Mouse (Mus musculus) erythroid progenitor cell, adult 5-6 weeks (primary cell): Measurements from ENCODE around the gene Gm45837. TPM values are rescaled to one million over a fixed set of nuclear protein-coding genes. Genes with fewer than 3 reads are reported as not detected.

Experiments
- ATAC-seq: replicated peaks from 2 replicates; pipeline ENCODE4 v1.8.0; 2016; ENCODE audit warnings: moderate number of reproducible peaks, mild to moderate bottlenecking, moderate TSS enrichment, inconsistent platforms; ENCODE audit not compliant: poor library complexity, low FRiP score, severe bottlenecking
- total RNA-seq, 2 experiments: library from RNA; stranded (forward) in 1 of 2; stranded (reverse) in 1 of 2; fragments of 150-400 nt in 1 of 2; fragments of 186-747, 209-891 nt in 1 of 2; gene quantifications; 2 replicates each; pipeline versions ENCODE4 v1.2.3 to v1.2.4; 2015 to 2017; ENCODE audit warnings: low replicate concordance in 2 of 2

Gm45837 gene
- total RNA-seq, 2 experiments from 2014 or later: 4.2 TPM; not detected in 1

DNA sequence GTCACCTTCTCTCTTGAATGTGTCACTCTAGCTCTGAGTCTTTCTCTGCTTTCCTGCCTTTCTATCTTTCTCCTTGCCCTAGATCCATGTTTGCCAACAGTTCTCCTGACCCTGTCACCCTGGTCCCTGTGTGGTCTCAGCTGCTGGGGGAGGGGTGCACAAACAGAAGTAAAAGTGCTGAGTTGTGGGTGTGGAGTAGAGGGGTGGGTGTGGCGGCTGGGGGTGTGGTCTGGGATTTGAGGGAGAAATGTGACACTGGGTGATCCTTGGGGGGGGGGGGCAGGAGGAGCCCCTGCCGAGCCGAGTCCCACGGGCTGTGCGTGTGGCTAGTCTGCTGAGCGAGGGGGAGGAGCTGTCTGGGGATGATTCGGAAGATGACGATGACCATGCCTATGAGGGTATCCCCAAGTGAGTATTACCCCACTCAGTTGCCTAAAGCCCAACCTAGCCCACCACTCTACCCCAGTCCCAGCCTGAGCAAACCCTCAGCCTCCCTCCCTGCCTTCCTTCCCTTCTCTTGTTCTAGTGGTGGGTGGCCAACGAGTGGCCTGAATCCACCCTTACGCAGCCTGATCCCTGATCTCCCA lies 24.7 kb upstream of the Gm45837 start:
- ATAC-seq: no peak

GRCm38 (mm10) chr7:101389256-101389655 lies 21.4 kb upstream of the Gm45837 start:
- ATAC-seq: no peak

- ATAC-seq: no peak
These were observed 18.7 kb upstream of the Gm45837 start for GRCm38 (mm10) chr7:101391909-101392479.

GRCm38 (mm10) chr7:101393015-101393414 lies 17.7 kb upstream of the Gm45837 start:
- no peak for ATAC-seq

DNA sequence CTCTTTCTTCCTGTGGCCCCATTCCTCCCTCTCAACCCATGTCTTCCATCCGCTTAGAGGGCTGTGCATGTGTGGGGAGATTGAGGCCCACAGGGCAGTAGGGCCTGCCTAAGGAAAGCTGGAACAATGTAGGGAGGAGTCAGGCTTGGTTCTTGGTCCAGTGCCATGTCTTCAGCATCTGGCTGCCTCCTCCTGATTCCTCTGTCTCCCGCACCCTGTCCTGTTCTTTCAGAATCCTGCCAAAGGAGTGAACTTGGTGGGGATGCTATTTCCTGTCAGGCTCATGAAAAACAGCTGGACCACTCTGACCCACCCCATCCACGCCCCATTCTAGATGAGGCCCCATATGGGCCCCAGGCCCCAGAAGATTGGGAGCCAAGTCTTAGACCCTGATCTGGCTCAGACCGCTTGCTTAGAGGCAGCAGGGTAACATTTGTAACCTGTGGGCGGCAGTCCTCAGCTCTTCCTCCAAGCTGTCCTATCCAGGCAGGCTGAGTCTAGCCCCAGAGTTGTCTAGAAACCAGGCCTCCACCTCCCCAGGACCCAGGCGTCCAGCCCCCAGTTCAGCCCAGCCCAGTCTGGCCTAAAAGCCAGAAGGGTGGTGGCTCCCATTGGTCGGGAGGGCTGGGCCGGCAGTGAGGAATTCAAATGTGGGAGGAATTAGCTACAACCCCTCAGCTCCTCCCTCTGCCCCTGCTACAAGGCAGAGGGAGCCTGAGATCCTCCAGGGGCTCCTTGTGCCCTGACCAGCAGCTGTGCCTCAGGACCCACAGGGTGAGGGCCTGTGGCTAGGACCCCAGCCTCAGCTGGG lies 16.8 kb upstream of the Gm45837 start:
- no peak for ATAC-seq

DNA sequence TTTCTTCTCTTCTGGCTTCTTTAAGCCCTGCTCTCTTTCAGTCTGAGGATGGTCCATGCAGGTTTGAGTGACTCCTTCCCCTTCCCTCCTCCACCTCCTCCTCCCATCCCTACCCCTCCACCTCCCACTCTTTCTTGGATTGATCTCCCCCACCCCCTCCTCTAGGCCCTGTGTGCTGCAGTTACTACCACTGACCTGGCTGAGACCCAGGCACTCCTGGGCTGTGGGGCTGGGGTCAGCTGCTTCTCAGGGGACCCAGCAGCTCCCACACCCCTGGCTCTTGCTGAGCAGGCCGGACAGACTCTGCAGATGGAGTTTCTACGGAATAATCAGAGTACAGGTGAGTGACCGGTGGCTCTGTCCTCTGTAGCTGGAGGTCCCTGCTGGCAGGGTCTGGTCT lies 16.1 kb upstream of the Gm45837 start:
- ATAC-seq: no peak

GRCm38 (mm10) chr7:101395471-101395870 lies 15.2 kb upstream of the Gm45837 start:
- ATAC-seq: no peak

DNA sequence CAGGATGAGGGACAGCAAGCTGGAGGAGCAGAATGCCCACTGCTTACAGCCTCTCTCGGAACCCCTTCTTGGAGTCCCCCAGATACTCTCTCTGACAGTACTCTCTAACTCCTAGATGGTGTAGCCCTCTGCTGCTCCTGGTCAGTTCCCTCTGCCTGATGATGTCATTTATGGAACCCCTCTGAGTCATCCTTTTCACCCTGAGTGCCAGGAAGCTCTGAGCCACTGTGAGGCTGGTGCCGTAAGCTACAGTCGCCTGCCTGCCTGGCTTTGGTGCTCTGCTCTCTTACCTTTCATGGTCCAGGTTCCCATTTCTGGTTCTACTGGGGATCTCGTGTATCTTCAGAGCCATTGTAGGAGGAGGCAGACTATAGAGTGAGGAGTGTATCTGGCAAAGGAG lies 13.5 kb upstream of the Gm45837 start:
- no peak for ATAC-seq

DNA sequence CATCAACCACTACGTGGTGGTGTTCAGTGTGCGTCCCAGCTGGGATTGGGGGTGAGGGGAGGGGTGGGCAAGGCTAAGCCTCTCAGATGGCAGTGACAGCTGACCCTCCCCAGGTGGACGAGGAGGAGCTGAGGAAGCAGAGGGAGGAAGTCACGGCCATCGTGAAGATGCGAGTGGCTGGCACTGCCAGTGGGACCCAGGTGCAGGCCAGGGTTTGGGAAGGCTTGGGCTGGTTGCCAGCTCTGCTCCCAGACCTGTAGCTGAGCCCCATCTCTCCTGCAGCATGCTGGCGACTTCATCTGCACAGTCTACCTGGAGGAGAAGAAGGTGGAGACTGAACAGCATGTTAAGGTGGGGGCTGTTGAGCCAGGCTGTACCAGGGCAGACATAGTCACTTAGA lies 9.2 kb upstream of the Gm45837 start:
- no peak for ATAC-seq

GRCm38 (mm10) chr7:101403831-101404230 lies 6.9 kb upstream of the Gm45837 start:
- ATAC-seq: no peak

- peak; percentile 68 for ATAC-seq
These were observed 2.1 kb downstream of the Gm45837 start for GRCm38 (mm10) chr7:101412796-101413195.

GRCm38 (mm10) chr7:101414209-101414608 lies 3.5 kb downstream of the Gm45837 start:
- no peak for ATAC-seq

- no peak for ATAC-seq
These were observed 4.2 kb downstream of the Gm45837 start for GRCm38 (mm10) chr7:101414661-101415511.

GRCm38 (mm10) chr7:101415512-101416100 lies 4.9 kb downstream of the Gm45837 start:
- ATAC-seq: no peak

- ATAC-seq: no peak
These were observed 5.7 kb downstream of the Gm45837 start for GRCm38 (mm10) chr7:101416391-101416790.

DNA sequence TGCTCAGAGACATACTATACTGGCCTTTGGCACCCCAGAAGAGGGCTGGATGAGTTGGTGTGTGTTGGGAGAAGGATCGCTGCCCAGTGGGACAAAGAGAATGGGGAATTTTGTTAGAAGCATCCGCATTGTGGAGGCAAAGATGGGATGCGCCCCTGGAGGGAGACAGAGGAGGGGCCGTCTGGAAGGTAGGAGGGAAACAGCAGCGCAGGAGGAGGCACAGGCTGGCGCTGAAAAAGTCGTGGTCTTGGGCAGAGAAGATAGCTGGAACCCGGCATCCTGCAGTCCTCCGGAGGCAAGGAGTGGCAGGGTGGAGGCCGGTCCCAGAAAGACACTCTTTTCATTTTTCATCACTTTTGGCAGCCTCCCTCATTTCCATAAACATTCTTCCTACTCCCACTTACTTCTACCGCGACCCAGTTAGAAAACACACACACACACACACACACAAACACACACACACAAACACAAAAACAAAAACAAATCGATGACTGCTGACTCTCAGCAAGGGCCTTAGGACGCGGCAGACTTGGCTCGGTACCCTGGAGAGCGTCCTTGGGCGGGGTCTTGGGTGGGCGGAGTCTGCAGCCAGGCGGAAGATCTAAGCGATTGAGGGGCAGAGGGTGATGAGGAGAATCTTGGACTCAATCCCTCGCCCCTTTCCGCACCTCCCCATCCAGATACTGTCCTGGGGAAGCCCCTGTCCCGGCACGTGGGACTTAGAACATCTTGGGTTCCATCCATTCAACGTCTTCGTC lies 8.5 kb downstream of the Gm45837 start:
- ATAC-seq: no peak

DNA sequence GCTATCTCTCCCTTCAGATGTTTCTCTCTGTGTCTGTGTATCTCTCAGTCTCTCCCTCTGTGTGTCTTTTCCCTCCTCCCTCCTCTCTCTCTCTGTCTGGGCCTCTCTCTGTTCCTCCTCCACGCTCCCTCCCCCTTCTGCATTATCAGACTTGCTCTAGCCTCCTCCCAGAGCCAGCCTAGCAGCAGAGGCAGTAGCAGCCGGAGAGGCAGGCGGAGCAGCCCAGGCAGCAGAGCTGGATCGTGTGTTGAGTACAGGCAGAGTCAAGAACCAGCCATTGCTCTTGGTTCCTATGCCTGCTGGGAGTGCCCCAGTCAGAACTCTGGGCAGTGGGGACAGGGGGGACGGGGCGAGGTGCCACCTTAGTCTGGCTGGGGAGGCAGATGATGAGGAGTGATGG lies 10.8 kb downstream of the Gm45837 start, which contains the start of gene Pde2a:
TSS of gene Pde2a (plus strand) at position 163 of the 400 bp plus-strand sequence.
- no peak for ATAC-seq

DNA sequence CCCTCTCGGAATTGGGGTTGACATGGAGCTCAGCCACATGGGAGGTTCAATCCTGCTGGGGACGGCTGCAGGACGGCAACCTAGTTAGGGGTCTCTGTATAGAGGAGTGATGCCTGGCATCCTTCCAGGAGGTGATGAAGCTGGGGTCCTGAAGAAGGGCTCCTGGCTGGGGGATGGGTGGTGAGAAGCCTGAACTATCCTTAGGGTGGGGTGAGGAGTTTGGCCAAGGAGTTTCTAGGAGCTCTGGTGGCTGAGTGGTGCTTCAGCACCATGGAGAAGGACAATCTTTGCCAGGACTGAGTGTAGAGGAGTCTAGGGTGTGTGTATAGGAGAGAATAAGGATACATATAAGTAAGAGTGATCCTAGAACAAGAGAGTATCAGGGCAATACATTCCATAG lies 11.4 kb downstream of the Gm45837 start:
- no peak for ATAC-seq

- no peak for ATAC-seq
These were observed 12.0 kb downstream of the Gm45837 start for GRCm38 (mm10) chr7:101422646-101423045.
